ENCODE assay signal across 22 mouse cellular contexts in genomic region chr11:49822337-49822736, GRCm38 (mm10).
"Had no signal": no experiment of that assay in that cellular context is flagged by ENCODE, and none has a peak within 500 bp of the region (broad histone marks: within the 10 kb centered on the region; RNA-seq: fewer than 3 reads in every experiment).

No protein-coding gene starts in this region.

- DNase-seq: kidney, adult 18-20 months; kidney, adult 9 months; kidney, postnatal 25 days; lung, postnatal 10 days; lung, postnatal 36 days; right cerebral cortex, adult 18-20 months; right cerebral cortex, postnatal 14 days; right cerebral cortex, postnatal 4 days; thymus, adult 2 months; thymus, postnatal 14 days; thymus, postnatal 4 days had no signal

- H3K9ac ChIP-seq: limb, embryonic 13.5 days; lung, embryonic 15.5 days; midbrain, embryonic 12.5 days; midbrain, embryonic 15.5 days; neural tube, embryonic 12.5 days; neural tube, embryonic 15.5 days had no signal

- H3K36me3 ChIP-seq: lung, embryonic 15.5 days had no signal

- H3K4me2 ChIP-seq: limb, embryonic 13.5 days; lung, embryonic 15.5 days; midbrain, embryonic 12.5 days; midbrain, embryonic 15.5 days; neural tube, embryonic 12.5 days; neural tube, embryonic 15.5 days had no signal

- H3K27me3 ChIP-seq: limb, embryonic 13.5 days; lung, embryonic 15.5 days; midbrain, embryonic 12.5 days; midbrain, embryonic 15.5 days; neural tube, embryonic 12.5 days; neural tube, embryonic 15.5 days had no signal

- ATAC-seq: hindbrain, postnatal 0 days; inflammation-experienced regulatory T-cells, adult 6 months; midbrain, embryonic 15.5 days had no signal

- H3K4me1 ChIP-seq: limb, embryonic 13.5 days; lung, embryonic 15.5 days; midbrain, embryonic 12.5 days; midbrain, embryonic 15.5 days; neural tube, embryonic 12.5 days; neural tube, embryonic 15.5 days had no signal

- H3K9me3 ChIP-seq: limb, embryonic 10.5 days; limb, embryonic 13.5 days; lung, embryonic 15.5 days; midbrain, embryonic 12.5 days; midbrain, embryonic 15.5 days; neural tube, embryonic 12.5 days; neural tube, embryonic 15.5 days had no signal

- H3K4me3 ChIP-seq: limb, embryonic 10.5 days; limb, embryonic 13.5 days; lung, embryonic 15.5 days; midbrain, embryonic 12.5 days; midbrain, embryonic 15.5 days; neural tube, embryonic 12.5 days; neural tube, embryonic 15.5 days had no signal

- H3K27ac ChIP-seq: hindbrain, postnatal 0 days; kidney, postnatal 0 days; limb, embryonic 10.5 days; limb, embryonic 13.5 days; lung, embryonic 15.5 days; midbrain, embryonic 12.5 days; midbrain, embryonic 15.5 days; neural tube, embryonic 12.5 days; neural tube, embryonic 15.5 days; stomach, postnatal 0 days had no signal
